Mouse (Mus musculus) forebrain, postnatal 0 days (tissue): ENCODE measurements at regions not wholly inside any gene's neighbourhood (a gene's known extent, or its start where the extent isn't known, plus 50 kb on each side); places are given as distances from the start of the nearest gene placed in this dataset.

Source experiments
- ATAC-seq: fragments of 200-750 bp; cut with Nextera tagmentation; 2 replicates; pipeline ENCODE4 v1.8.0; 2017; ENCODE audit warnings: mild to moderate bottlenecking, moderate library complexity
- DNase-seq: peaks from one replicate; pipeline ENCODE4 v3.0.0-alpha.2; 2015
- H3K27ac ChIP-seq: fragments of 300-500 bp; sonication (generic); 2 replicates; pipeline ENCODE4 v1.5.1; 2014; ENCODE audit warnings: low read depth, mild to moderate bottlenecking, antibody characterized with exemption, low read length, moderate library complexity, mixed read lengths
- H3K27me3 ChIP-seq: fragments of 300-500 bp; sonication (generic); 2 replicates; pipeline ENCODE4 v1.6.1; 2014; ENCODE audit warnings: mild to moderate bottlenecking, low read length, mixed read lengths; ENCODE audit not compliant: insufficient read depth
- H3K36me3 ChIP-seq: fragments of 300-500 bp; sonication (generic); 2 replicates; pipeline ENCODE4 v1.6.1; 2014; ENCODE audit warnings: mild to moderate bottlenecking, moderate library complexity; ENCODE audit not compliant: insufficient read depth
- H3K4me1 ChIP-seq: fragments of 300-500 bp; sonication (generic); 2 replicates; pipeline ENCODE4 v1.6.1; 2014; ENCODE audit warnings: antibody characterized with exemption; ENCODE audit not compliant: insufficient read depth
- H3K4me2 ChIP-seq: fragments of 300-500 bp; sonication (generic); 2 replicates; pipeline ENCODE4 v1.6.1; 2014; ENCODE audit warnings: low read depth, mild to moderate bottlenecking, moderate library complexity
- H3K4me3 ChIP-seq: fragments of 300-500 bp; sonication (generic); 2 replicates; pipeline ENCODE4 v1.5.1; 2014; ENCODE audit warnings: low read depth, low read length, mixed read lengths
- H3K9ac ChIP-seq: fragments of 300-500 bp; sonication (generic); 2 replicates; pipeline ENCODE4 v1.6.1; 2014; ENCODE audit warnings: mild to moderate bottlenecking
- H3K9me3 ChIP-seq: fragments of 300-500 bp; sonication (generic); 2 replicates; pipeline ENCODE4 v1.6.1; 2016; ENCODE audit warnings: low read length
- CTCF ChIP-seq: sonication (generic); IDR thresholded peaks from 2 replicates; pipeline ENCODE4 v1.5.1; 2016; ENCODE audit warnings: antibody characterized with exemption, control low read depth, low read depth
- WGBS: fragments of 180-500 bp; shearing (Covaris S2); extraction: QIAGEN DNeasy Blood & Tissue Kit; methylation state at CpG from one replicate; pipeline ENCODE4 v1.1.7; 2014; 5-methylcytosine and 5-hydroxymethylcytosine counted together

- ATAC-seq = no peak
- no peak overlapping the region for H3K4me3 ChIP-seq
- WGBS = 79% methylated on average over 2 of the region's 2 CpGs
Observed at GRCm38 (mm10) chr10:124370994-124371393, 1018.3 kb downstream of the Slc16a7 start.

GRCm38 (mm10) chr10:124402647-124403046 lies 986.6 kb downstream of the Slc16a7 start:
- WGBS = 44% methylated on average over 2 of the region's 2 CpGs
- no peaks in the 10 kb centered on the region for H3K36me3 ChIP-seq
- no peak for ATAC-seq
- H3K4me1 ChIP-seq = no peaks in the 10 kb centered on the region
- no peaks in the 10 kb centered on the region for H3K27me3 ChIP-seq
- TF ChIP-seq CTCF = no peak
- H3K9ac ChIP-seq = no peak overlapping the region
- no peak overlapping the region for H3K4me3 ChIP-seq
- no peak for DNase-seq
- no peaks in the 10 kb centered on the region for H3K9me3 ChIP-seq
- no peak overlapping the region for H3K4me2 ChIP-seq
- no peak overlapping the region for H3K27ac ChIP-seq

More at GRCm38 (mm10) chr10:124370994-124371393, 1018.3 kb downstream of the Slc16a7 start:
- Histone ChIP-seq H3K36me3 (no peaks in the 10 kb centered on the region), H3K4me1 (no peaks in the 10 kb centered on the region), H3K9ac (no peak overlapping the region), H3K27me3 (no peaks in the 10 kb centered on the region), H3K4me2 (no peak overlapping the region), H3K27ac (no peak overlapping the region), H3K9me3 (no peaks in the 10 kb centered on the region)
- DNase-seq = no peak
- no peak for TF ChIP-seq CTCF

- ATAC-seq = no peak
- Histone ChIP-seq H3K27ac (no peak overlapping the region), H3K9me3 (no peaks in the 10 kb centered on the region), H3K9ac (no peak overlapping the region), H3K4me3 (no peak overlapping the region), H3K36me3 (no peaks in the 10 kb centered on the region), H3K27me3 (no peaks in the 10 kb centered on the region), H3K4me1 (no peaks in the 10 kb centered on the region), H3K4me2 (no peak overlapping the region)
- TF ChIP-seq CTCF = no peak
- WGBS = 42% methylated on average over 2 of the region's 2 CpGs
- DNase-seq = peak; percentile 26
Observed at GRCm38 (mm10) chr10:124409633-124410032, 979.6 kb downstream of the Slc16a7 start.

DNA sequence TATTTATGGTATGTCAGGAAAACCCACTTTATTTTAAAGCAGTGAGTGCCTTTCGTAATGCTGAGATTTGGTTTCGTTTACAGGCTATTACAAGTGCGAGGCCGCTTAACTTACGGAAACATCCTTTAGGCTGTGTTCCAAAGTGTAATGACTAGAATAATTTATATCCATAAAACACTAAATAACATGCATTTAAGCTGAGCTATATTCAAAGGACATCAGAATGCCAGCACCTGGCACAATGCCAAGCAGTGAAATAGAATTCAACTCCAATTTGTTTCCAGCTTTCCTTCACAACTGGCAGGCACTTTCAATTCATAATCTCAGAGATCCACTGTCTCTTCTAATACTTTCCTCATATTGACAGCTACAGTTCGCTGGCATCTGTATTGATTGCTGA lies 972.7 kb downstream of the Slc16a7 start:
- H3K27me3 ChIP-seq = no peaks in the 10 kb centered on the region
- no peak overlapping the region for H3K9ac ChIP-seq
- H3K4me2 ChIP-seq = no peak overlapping the region
- no peaks in the 10 kb centered on the region for H3K36me3 ChIP-seq
- ATAC-seq (no peak), DNase-seq (peak; percentile 41)
- no peak overlapping the region for H3K4me3 ChIP-seq
- 48% methylated on average over 6 of the region's 6 CpGs for WGBS
- no peaks in the 10 kb centered on the region for H3K4me1 ChIP-seq
- no peak for TF ChIP-seq CTCF
- H3K9me3 ChIP-seq = no peaks in the 10 kb centered on the region
- no peak overlapping the region for H3K27ac ChIP-seq

GRCm38 (mm10) chr10:124423418-124423817 lies 965.8 kb downstream of the Slc16a7 start:
- H3K36me3 ChIP-seq = no peaks in the 10 kb centered on the region
- no peak for DNase-seq
- no peak overlapping the region for H3K27ac ChIP-seq
- 71% methylated on average over 2 of the region's 2 CpGs for WGBS
- H3K9me3 ChIP-seq = no peaks in the 10 kb centered on the region
- H3K4me3 ChIP-seq = no peak overlapping the region
- ATAC-seq = no peak
- H3K9ac ChIP-seq = no peak overlapping the region
- no peak overlapping the region for H3K4me2 ChIP-seq
- H3K27me3 ChIP-seq = no peaks in the 10 kb centered on the region
- no peak for TF ChIP-seq CTCF
- no peaks in the 10 kb centered on the region for H3K4me1 ChIP-seq
